Mouse (Mus musculus): ENCODE results near the gene Rpl38. TPM values are rescaled to one million over a fixed set of nuclear protein-coding genes. Genes with fewer than 3 reads are reported as not detected.
A peak's percentile ranks its signal among the peaks of the same experiment; 100 is the strongest.

The Rpl38 gene
- total RNA-seq, 2 experiments from 2014 or later = 432 to 556 TPM

DNA sequence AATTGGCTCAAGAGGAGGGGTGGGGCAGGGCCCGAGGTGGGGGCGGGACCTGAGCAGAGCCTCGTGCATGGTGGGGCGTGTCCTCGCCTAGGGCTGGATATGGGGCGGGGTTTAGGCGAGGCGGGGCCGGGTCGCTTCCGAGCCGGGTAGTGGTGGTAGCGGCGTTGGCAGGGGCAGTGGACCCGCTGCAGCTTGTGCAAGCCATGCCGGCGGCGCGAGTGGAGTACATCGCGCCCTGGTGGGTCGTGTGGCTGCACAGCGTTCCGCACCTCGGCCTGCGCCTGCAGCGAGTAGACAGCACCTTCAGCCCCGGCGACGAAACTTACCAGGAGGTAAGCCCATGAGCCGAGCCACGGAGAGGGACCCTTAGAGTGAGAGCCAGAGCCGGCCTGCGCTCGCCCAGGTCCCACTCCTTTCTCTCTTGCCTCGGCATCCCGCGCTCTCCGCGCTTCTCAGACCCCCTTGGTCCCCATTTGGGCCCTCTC, 7.1 kb downstream of the Rpl38 start, which contains the start of gene Ttyh2:
Gene Ttyh2 (plus strand): TSS at position 91 of the 485 bp plus-strand sequence.
- DNase-seq = peak; percentile 79 to 84
- intact Hi-C loops (cut with DNase I) = no loop called here

DNA sequence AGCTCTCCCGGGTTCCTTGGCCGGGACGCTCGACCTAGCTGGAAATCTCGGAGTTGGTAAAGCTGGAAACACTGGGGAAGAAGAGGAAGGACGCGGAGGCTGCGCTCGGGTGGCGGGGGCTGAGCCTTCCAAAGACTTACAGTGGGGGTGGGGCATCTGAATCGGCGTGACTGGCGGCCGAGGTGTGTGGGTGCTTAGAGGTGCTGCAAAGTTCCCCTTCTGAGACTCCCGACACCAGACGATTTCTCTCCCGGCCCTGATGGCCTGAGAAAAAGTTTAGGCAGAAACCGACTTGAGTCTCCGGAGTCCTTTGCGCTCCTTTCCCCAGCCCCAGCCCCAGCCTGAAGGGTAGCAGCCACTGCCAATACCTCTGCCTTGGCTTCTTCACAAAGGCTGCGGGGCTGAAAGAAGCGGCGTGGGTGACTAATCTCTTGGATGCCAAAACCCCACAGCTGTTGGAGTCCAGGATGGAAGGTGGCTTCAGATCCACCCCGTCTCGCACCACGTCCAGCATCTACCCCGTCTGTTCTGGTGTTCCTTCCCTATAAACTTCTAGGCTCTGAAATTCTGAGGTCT, 7.6 kb downstream of the Rpl38 start:
- DNase-seq = no peak
- intact Hi-C loops (cut with DNase I) = no loop called here

DNA sequence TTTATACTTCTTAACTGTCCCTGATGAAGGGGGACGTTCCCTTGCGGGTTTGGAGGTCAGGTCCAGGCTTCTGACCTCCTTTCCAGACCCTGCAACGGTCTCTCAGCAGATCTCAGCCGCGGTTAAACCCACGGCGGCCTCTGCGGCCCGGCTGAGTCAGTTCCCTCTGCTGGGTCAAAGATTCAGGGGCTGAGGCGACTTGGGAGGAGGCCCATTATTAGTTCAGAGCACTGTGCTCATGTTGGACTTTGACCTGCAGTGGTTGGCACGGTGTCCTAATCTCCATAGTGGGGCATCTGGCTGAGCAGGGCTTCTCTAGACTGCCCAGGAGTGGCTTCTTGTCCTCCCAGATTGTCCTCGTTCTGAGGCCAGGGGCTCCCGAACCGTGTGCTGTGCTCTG, 8.1 kb downstream of the Rpl38 start:
- no peak for DNase-seq
- intact Hi-C loops (cut with DNase I) = no loop called here

GRCm38 (mm10) chr11:114676896-114677530, 8.7 kb downstream of the Rpl38 start:
- intact Hi-C loops (cut with DNase I) = no loop called here
- no peak for DNase-seq

GRCm38 (mm10) chr11:114679582-114679981, 11.3 kb downstream of the Rpl38 start:
- intact Hi-C loops (cut with DNase I) = no loop called here
- no peak for DNase-seq

- no peak for DNase-seq
Measured at GRCm38 (mm10) chr11:114680291-114680690, 12.0 kb downstream of the Rpl38 start.

GRCm38 (mm10) chr11:114681054-114681453, 12.7 kb downstream of the Rpl38 start:
- intact Hi-C loops (cut with DNase I) = no loop called here
- no peak for DNase-seq

More at GRCm38 (mm10) chr11:114680291-114680690, 12.0 kb downstream of the Rpl38 start:
- intact Hi-C loops (cut with DNase I) = no loop called here

DNA sequence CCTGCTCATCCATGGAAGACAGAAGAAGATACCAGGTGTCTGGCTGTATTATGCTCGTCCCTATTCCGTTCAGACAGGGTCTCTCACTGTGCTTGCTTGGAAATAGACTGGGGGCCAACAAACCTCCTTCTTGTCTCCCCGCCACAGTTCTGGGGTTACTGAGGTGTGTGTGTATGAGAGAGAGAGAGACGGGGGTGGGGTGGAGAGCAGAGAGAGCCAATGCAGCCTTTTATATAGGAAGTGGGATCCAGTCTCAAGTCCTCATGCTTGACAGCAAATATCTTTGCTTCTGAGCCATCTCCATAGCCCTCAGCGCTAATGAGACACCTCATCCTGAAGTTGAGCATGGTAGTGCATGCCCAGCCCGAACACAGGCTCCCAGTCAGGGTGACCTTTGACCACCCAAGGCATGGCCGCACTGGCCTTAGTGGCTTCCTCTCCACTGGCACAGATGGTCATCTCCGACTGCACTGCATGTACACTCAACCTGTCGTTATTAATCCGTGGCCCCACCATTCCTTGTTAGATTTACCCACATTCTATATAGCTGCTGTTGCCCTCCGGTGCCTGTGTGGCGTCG, 14.1 kb downstream of the Rpl38 start:
- DNase-seq = no peak
- intact Hi-C loops (cut with DNase I) = no loop called here

DNA sequence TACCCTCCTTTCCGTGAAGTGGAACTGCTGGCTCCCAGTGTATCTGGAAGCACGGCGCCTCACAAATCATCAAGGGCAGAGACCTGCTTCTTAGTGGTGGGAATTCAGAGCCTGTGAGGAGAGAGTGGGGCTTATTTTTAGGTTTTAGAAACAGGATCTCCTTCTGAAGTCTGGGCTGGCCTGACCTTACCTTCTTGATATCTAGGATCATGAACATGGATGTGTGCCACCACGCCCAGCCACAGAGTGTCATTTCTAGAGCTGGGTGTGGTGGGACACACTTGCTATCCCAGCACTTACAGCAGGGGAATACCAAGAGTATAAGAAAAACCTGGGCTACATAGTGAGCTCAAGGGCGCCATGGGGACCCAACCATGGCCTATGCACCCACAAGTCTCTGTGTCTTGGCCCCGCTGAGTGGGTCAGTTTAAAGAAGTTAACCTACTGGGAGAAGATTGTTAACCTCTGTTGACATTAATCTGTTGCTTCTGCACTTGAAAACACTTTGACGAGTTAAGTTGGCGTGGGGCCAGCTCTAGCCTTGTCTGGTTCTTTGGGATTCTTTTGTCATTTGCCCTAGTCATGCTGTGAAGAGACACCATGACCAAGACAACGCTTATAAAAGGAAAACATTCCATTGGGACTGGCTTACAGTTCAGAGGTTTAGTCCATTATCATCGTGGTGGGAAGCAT, 14.9 kb downstream of the Rpl38 start:
- DNase-seq = peak in 1 of 2 experiments; percentile 34

DNA sequence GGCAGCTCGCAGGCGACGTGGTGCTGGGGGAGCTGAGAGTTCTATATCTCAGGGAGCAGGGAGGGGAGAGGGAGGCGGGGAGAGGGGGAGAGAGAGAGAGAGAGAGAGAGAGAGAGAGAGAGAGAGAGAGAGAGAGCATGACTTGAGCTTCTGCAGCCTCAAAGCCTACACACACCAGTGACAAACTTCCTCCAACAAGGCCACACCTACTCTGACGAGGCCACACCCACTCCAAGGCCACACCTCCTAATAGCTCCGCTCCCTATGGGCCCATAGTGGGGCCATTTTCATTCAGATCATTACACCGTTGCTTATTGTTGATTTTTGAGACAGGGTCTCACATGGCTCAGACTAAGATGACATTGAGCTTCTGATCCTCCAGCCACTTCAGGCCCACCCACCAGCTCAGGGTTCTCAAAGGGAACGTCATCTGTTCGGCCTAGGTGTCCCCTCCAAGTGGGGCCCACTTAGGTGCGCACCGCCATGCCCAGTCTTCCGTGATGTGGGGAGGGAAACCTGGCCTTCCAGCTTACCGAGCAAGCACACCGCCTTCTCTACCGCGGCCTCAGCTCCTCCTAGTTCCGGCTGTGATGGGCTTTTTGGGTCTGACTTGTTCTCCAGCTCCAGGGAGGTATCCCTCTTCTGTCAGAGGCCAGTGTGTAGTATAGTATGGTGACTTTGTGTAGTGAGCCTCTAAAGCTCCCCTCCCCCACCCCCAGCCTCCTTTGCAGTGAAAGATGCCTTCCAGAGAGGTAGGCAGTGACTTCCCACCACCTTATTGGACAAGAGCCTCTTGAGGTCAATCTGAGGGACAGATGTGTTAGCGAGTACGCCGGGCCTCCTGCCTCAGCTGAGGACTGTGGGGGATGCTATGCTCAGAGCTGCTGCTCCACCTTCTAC, 15.6 kb downstream of the Rpl38 start:
- no peak for DNase-seq
- intact Hi-C loops (cut with DNase I) = no loop called here

More for the DNA sequence above, 14.9 kb downstream of the Rpl38 start:
- intact Hi-C loops (cut with DNase I) = no loop called here

DNA sequence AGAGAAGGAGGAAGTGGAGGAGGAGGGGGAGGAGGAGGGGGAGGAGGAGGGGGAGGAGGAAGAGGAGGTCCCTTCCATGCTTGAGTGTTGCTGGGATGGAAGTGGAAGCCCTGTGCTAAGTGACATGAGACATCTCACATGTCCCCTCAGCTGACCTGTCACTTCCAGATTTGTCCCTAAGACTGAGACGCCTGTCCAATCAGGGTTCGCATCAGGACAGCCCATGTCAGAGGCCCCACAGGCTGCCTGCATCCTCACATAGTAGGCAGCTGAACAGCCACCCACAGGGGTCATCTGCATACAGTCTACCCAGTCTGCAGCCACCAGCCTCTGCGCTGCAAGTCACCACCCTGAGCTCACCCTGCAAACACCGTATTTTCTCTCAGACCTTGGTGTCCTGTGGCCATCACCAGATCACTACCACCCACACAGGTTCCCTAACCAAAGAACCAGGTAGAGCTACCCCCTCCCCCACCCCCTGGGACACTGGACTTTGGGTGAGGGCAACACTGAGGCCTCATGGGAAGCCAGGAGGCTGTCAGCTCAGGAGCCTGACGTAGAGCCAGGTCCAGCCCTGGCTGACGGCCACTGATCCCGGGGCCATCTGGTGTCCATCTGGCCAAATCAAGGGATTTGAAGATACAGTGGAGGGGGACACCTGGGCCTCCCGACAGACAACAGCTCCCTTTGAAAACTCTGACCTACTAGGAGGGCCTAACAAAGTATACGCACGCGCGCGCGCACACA, 16.5 kb downstream of the Rpl38 start:
- no peak for DNase-seq
- intact Hi-C loops (cut with DNase I) = no loop called here

- intact Hi-C loops (cut with DNase I) = no loop called here
- no peak for DNase-seq
Measured at GRCm38 (mm10) chr11:114685526-114686040, 17.3 kb downstream of the Rpl38 start.

DNA sequence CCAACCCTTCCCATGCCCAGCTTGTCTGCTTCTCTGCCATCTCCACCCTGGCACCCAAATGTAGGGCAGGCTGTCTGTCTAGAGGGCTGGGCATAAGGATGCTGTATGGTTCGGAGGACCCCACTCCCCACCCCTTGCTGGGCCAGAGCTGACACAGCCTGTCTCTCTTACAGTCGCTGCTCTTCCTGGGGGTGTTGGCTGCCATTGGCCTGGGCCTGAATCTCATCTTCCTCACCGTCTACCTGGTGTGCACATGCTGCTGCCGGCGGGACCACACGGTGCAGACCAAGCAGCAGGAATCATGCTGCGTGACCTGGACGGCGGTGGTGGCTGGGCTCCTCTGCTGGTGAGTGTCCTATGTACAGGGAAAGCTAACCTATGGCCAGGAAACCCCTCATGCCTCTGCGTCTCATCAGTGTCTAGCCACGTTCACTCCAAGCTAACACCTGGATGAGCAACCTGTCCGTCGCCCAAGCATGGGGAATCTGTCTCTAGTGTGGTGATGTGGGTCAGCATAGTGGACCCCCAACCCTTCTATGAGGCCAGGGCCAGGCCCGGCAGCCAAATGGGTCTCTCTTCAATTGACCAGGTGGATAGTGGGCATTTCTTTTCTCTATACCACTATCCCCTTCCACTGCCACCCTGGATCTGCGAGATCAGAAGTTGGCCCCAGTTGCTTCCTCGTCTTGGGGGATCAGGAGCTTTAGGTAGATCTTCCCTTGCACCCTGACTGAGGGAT, 18.1 kb downstream of the Rpl38 start:
- no peak for DNase-seq
- intact Hi-C loops (cut with DNase I) = no loop called here

GRCm38 (mm10) chr11:114687574-114688188, 19.4 kb downstream of the Rpl38 start:
- intact Hi-C loops (cut with DNase I) = no loop called here
- DNase-seq = no peak

GRCm38 (mm10) chr11:114688729-114689128, 20.4 kb downstream of the Rpl38 start:
- intact Hi-C loops (cut with DNase I) = no loop called here
- DNase-seq = no peak

GRCm38 (mm10) chr11:114690192-114690591, 21.9 kb downstream of the Rpl38 start:
- DNase-seq = no peak
- intact Hi-C loops (cut with DNase I) = no loop called here

GRCm38 (mm10) chr11:114691454-114692182, 23.3 kb downstream of the Rpl38 start:
- intact Hi-C loops (cut with DNase I) = no loop called here
- no peak for DNase-seq

Data from gastrocnemius, postnatal 36 days (tissue).